ENCODE assay signal across 24 mouse cellular contexts in genomic region chr11:72586570-72586969, GRCm38 (mm10). TPM values are rescaled to one million over a fixed set of nuclear protein-coding genes. Genes with fewer than 3 reads are reported as not detected.
DNase-seq lines count a peak whose midpoint lies in the region; ATAC-seq and TF ChIP-seq lines count a peak whose summit lies in the region.
"Had no signal": no experiment of that assay in that cellular context is flagged by ENCODE, and none has a peak within 500 bp of the region (broad histone marks: within the 10 kb centered on the region; RNA-seq: fewer than 3 reads in every experiment).

No protein-coding gene starts in this region.

- no peaks in the 10 kb centered on the region for H3K27me3 ChIP-seq in liver, embryonic 13.5 days
- no peaks in the 10 kb centered on the region for H3K27me3 ChIP-seq in liver, embryonic 12.5 days (replicated peaks)
- H3K27me3 ChIP-seq in intestine, postnatal 0 days (replicated peaks; ENCODE audit: control insufficient read depth, insufficient read depth, low read length) = no peaks in the 10 kb centered on the region
- H3K27me3 ChIP-seq: CH12.LX; embryonic facial prominence, embryonic 13.5 days; forebrain, embryonic 12.5 days; hindbrain, embryonic 12.5 days; Patski had no signal

- TF ChIP-seq CTCF in intestine, postnatal 0 days (IDR thresholded peaks at IDR 0.05; ENCODE audit: low read depth) = no peak

- no peak overlapping the region for H3K4me3 ChIP-seq in liver, embryonic 13.5 days (replicated peaks)
- no peak overlapping the region for H3K4me3 ChIP-seq in liver, embryonic 12.5 days
- no peak overlapping the region for H3K4me3 ChIP-seq in intestine, postnatal 0 days (ENCODE audit: low read depth, low read length)
- H3K4me3 ChIP-seq: embryonic facial prominence, embryonic 13.5 days; forebrain, embryonic 12.5 days; heart, embryonic 10.5 days; hindbrain, embryonic 12.5 days had no signal

- 0 out of 2 replicates have a peak, but pooled peaks have one; percentile 45 for ATAC-seq in liver, embryonic 13.5 days (ENCODE audit: low read depth)
- ATAC-seq in liver, embryonic 12.5 days = no peak
- peak; percentile 25; the same call in 1 of the 2 replicates for ATAC-seq in intestine, postnatal 0 days
- no peak for ATAC-seq in frontal cortex, adult (ENCODE audit: low TSS enrichment)
- ATAC-seq: forebrain, embryonic 16.5 days; hindbrain, embryonic 16.5 days; inflammation-experienced regulatory T-cells, adult 6 months; Patski had no signal

- no peak overlapping the region for H3K9ac ChIP-seq in liver, embryonic 13.5 days
- H3K9ac ChIP-seq in liver, embryonic 12.5 days = no peak overlapping the region
- H3K9ac ChIP-seq in intestine, postnatal 0 days (ENCODE audit: low read depth, low read length) = no peak overlapping the region
- H3K9ac ChIP-seq: embryonic facial prominence, embryonic 13.5 days; forebrain, embryonic 12.5 days; hindbrain, embryonic 12.5 days had no signal

- no peak for DNase-seq in liver, embryonic 13.5 days
- peak; percentile 28 for DNase-seq in R1 (ENCODE audit: low read depth, low spot score)
- DNase-seq in lung, adult 18-20 months = no peak
- no peak for DNase-seq in ovary, adult 18-20 months (ENCODE audit: low spot score)
- DNase-seq: adrenal gland, adult 8-10 months; cerebellum, adult 11 months; cerebellum, adult 8-10 months; cerebellum, postnatal 14 days; gastrocnemius, postnatal 10 days; heart, adult 18-20 months; heart, postnatal 10 days; heart, postnatal 4 days had no signal

- WGBS in liver, embryonic 13.5 days (ENCODE audit: insufficient replicate concordance) = 55% methylated on average over 3 of the region's 3 CpGs
- WGBS in liver, embryonic 12.5 days (ENCODE audit: insufficient replicate concordance) = 60% methylated on average over 3 of the region's 3 CpGs
- 45% methylated on average over 3 of the region's 3 CpGs for WGBS in intestine, postnatal 0 days

- H3K27ac ChIP-seq in liver, embryonic 13.5 days = no peak overlapping the region
- no peak overlapping the region for H3K27ac ChIP-seq in liver, embryonic 12.5 days
- H3K27ac ChIP-seq in intestine, postnatal 0 days (ENCODE audit: low read depth, low read length) = no peak overlapping the region
- H3K27ac ChIP-seq: embryonic facial prominence, embryonic 13.5 days; forebrain, embryonic 12.5 days; heart, embryonic 10.5 days; hindbrain, embryonic 12.5 days had no signal

- H3K36me3 ChIP-seq in liver, embryonic 13.5 days = no peaks in the 10 kb centered on the region
- no peaks in the 10 kb centered on the region for H3K36me3 ChIP-seq in liver, embryonic 12.5 days
- no peaks in the 10 kb centered on the region for H3K36me3 ChIP-seq in intestine, postnatal 0 days (ENCODE audit: control insufficient read depth, insufficient read depth)
- H3K36me3 ChIP-seq: embryonic facial prominence, embryonic 13.5 days; forebrain, embryonic 12.5 days; heart, embryonic 10.5 days; hindbrain, embryonic 12.5 days had no signal

- H3K4me1 ChIP-seq in liver, embryonic 13.5 days (replicated peaks) = peaks cover 18% of the 10 kb centered on the region
- H3K4me1 ChIP-seq in liver, embryonic 12.5 days = peaks cover 20% of the 10 kb centered on the region
- H3K4me1 ChIP-seq in intestine, postnatal 0 days (replicated peaks; ENCODE audit: control insufficient read depth, insufficient read depth, low read length) = no peaks in the 10 kb centered on the region
- H3K4me1 ChIP-seq: forebrain, embryonic 12.5 days; heart, embryonic 10.5 days; hindbrain, embryonic 12.5 days had no signal

- H3K9me3 ChIP-seq in liver, embryonic 13.5 days (replicated peaks) = no peaks in the 10 kb centered on the region
- no peaks in the 10 kb centered on the region for H3K9me3 ChIP-seq in liver, embryonic 12.5 days (replicated peaks)
- H3K9me3 ChIP-seq in intestine, postnatal 0 days (ENCODE audit: control insufficient read depth) = no peaks in the 10 kb centered on the region
- H3K9me3 ChIP-seq: embryonic facial prominence, embryonic 13.5 days; forebrain, embryonic 12.5 days; heart, embryonic 10.5 days; hindbrain, embryonic 12.5 days had no signal

- no peak overlapping the region for H3K4me2 ChIP-seq in liver, embryonic 13.5 days
- H3K4me2 ChIP-seq in liver, embryonic 12.5 days = no peak overlapping the region
- no peak overlapping the region for H3K4me2 ChIP-seq in intestine, postnatal 0 days (replicated peaks; ENCODE audit: low read depth)
- H3K4me2 ChIP-seq: embryonic facial prominence, embryonic 13.5 days; forebrain, embryonic 12.5 days; hindbrain, embryonic 12.5 days had no signal

RNA-seq across cellular contexts. Expression of gene Ube2g1, which starts 20.5 kb away (rescaled TPM):
- 24.8 and 33.3 TPM in 2 replicates for polyA plus RNA-seq in liver, embryonic 13.5 days (2015; fragmentation: Nextera tagmentation; extraction: Ambion mirVana)
- 36.7 and 37.3 TPM in 2 replicates for polyA plus RNA-seq in liver, embryonic 12.5 days (2016; fragmentation: Nextera tagmentation; extraction: Ambion mirVana)
- polyA plus RNA-seq in intestine, postnatal 0 days (2015; fragmentation: Nextera tagmentation; extraction: Ambion mirVana) = 34.2 and 36.2 TPM in 2 replicates

RNA-seq across cellular contexts. Expression of gene Spns3, which starts 36.3 kb away (rescaled TPM):
- polyA plus RNA-seq in liver, embryonic 13.5 days (2015; fragmentation: Nextera tagmentation; extraction: Ambion mirVana) = 1.5 and 2.0 TPM in 2 replicates
- 1.8 and 2.0 TPM in 2 replicates for polyA plus RNA-seq in liver, embryonic 12.5 days (2016; fragmentation: Nextera tagmentation; extraction: Ambion mirVana)
- 11.1 and 12.2 TPM in 2 replicates for polyA plus RNA-seq in intestine, postnatal 0 days (2015; fragmentation: Nextera tagmentation; extraction: Ambion mirVana)
- polyA plus RNA-seq: forebrain, embryonic 12.5 days; forebrain, embryonic 16.5 days; hindbrain, embryonic 16.5 days had no signal

Comparison
In these comparisons a context has a peak if more than half of its experiments do, and no peak if none do; other contexts are left out.
1. ATAC-seq: peak in liver, embryonic 13.5 days (single experiment) and intestine, postnatal 0 days (single experiment); none in liver, embryonic 12.5 days (single experiment) and frontal cortex, adult (single experiment).